Comparison of ENCODE assay signal across 33 mouse cellular contexts in the genomic region with DNA sequence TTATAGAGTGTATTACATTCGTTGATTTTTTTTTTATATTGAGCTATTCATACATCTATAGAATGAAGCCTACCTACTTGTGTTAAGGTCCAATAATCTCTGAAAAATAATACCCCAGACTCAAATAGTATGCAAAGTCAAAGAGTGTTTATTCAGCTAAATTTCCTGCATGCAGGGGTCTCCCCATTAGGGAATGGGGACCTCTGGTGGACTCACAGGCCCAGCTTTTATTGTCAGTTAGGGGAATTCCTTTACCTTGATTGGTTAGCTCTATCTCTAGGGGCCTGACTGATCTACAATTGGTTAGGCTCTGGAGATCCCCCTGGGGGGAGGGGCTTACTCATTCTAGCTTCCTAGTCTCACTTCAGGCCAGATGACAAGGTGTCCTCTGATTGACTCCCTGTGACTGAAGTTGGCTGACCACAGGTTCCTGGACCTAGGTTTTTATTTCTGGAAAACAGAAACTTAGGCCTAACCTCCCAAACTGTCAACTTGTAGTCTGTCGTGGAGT. TPM values are rescaled to one million over a fixed set of nuclear protein-coding genes. Genes with fewer than 3 reads are reported as not detected.
A peak's percentile ranks its signal among the peaks of the same experiment; 100 is the strongest.
DNase-seq lines count a peak whose midpoint lies in the region; ATAC-seq and TF ChIP-seq lines count a peak whose summit lies in the region.
"Had no signal": no experiment of that assay in that cellular context is flagged by ENCODE, and none has a peak within 500 bp of the region (broad histone marks: within the 10 kb centered on the region; RNA-seq: fewer than 3 reads in every experiment).

No protein-coding gene starts in this region.

- no peak overlapping the region for H3K4me3 ChIP-seq in heart, embryonic 15.5 days
- no peak overlapping the region for H3K4me3 ChIP-seq in CH12.LX (replicated peaks in 1 of 3; ENCODE audit: low read depth in 2 of 3, low read length in 2 of 3, poor library complexity in 1 of 3)
- H3K4me3 ChIP-seq in thymus, adult 2 months (ENCODE audit: control insufficient read depth, insufficient read depth, low read length), result no peak overlapping the region
- H3K4me3 ChIP-seq: forebrain, embryonic 13.5 days; hindbrain, embryonic 12.5 days; limb, embryonic 13.5 days; lung, embryonic 15.5 days; midbrain, embryonic 10.5 days had no signal

- H3K4me1 ChIP-seq in heart, embryonic 15.5 days (replicated peaks), result no peaks in the 10 kb centered on the region; the same call in 1 of the 2 replicates
- H3K4me1 ChIP-seq in CH12.LX (ENCODE audit: control insufficient read depth in 1 of 2, insufficient read depth in 2 of 2), result peaks cover 2 to 41% of the 10 kb centered on the region in 2 experiments; a peak in 3 of 4 replicates
- no peaks in the 10 kb centered on the region for H3K4me1 ChIP-seq in thymus, adult 2 months (replicated peaks; ENCODE audit: control insufficient read depth, insufficient read depth, low read length)
- H3K4me1 ChIP-seq: forebrain, embryonic 13.5 days; hindbrain, embryonic 12.5 days; limb, embryonic 13.5 days; lung, embryonic 15.5 days; midbrain, embryonic 10.5 days had no signal

- intact Hi-C loops in heart, postnatal 25 days (cut with DNase I), result no loop called here

- no peaks in the 10 kb centered on the region for H3K27me3 ChIP-seq in heart, embryonic 15.5 days
- no peaks in the 10 kb centered on the region for H3K27me3 ChIP-seq in CH12.LX (replicated peaks)
- H3K27me3 ChIP-seq in thymus, adult 2 months (ENCODE audit: control insufficient read depth, insufficient read depth, low read length), result no peaks in the 10 kb centered on the region
- H3K27me3 ChIP-seq: forebrain, embryonic 13.5 days; hindbrain, embryonic 12.5 days; limb, embryonic 13.5 days; lung, embryonic 15.5 days had no signal

- H3K9ac ChIP-seq in heart, embryonic 15.5 days, result no peak overlapping the region
- H3K9ac ChIP-seq in CH12.LX (ENCODE audit: insufficient read depth, low read depth), result no peak overlapping the region
- H3K9ac ChIP-seq: forebrain, embryonic 13.5 days; hindbrain, embryonic 12.5 days; limb, embryonic 13.5 days; lung, embryonic 15.5 days had no signal

- H3K4me2 ChIP-seq in heart, embryonic 15.5 days, result no peak overlapping the region
- peak overlapping the region; percentile 22; the same call in 1 of the 2 replicates for H3K4me2 ChIP-seq in CH12.LX (ENCODE audit: insufficient read depth, low read depth, poor library complexity, severe bottlenecking)
- H3K4me2 ChIP-seq: forebrain, embryonic 13.5 days; hindbrain, embryonic 12.5 days; limb, embryonic 13.5 days; liver, embryonic 11.5 days; lung, embryonic 15.5 days had no signal

- peak in 1 of 2 experiments; percentile 59; a peak in 3 of 4 replicates for TF ChIP-seq CTCF in CH12.LX (conservative IDR thresholded peaks at IDR 0.05 in 1 of 2, IDR thresholded peaks at IDR 0.05 in 1 of 2; ENCODE audit: low read depth in 2 of 2, low read length in 2 of 2)
- no peak for TF ChIP-seq CTCF in thymus, adult 2 months (IDR thresholded peaks at IDR 0.05; ENCODE audit: borderline replicate concordance, control insufficient read depth, extremely low read depth, insufficient read depth, low read length, poor library complexity)

- no peak; the same call in 1 of the 2 replicates for ATAC-seq in heart, embryonic 15.5 days (replicated peaks; ENCODE audit: insufficient number of reproducible peaks, insufficient read depth, low FRiP score, low read depth)
- no peak for ATAC-seq in activated CD4-positive, CD25-positive, alpha-beta regulatory T cell, adult 4 months
- ATAC-seq: forebrain, embryonic 13.5 days; intestine, embryonic 16.5 days; midbrain, embryonic 16.5 days had no signal

- no peak for DNase-seq in heart, postnatal 25 days (ENCODE audit: low spot score)
- DNase-seq in 416B (ENCODE audit: low read depth) (peak; percentile 5), CH12.LX (ENCODE audit: extremely low read depth) (peak; percentile 83), WW6 (ENCODE audit: low read depth, low spot score) (peak; percentile 1)
- DNase-seq in thymus, adult 2 months, result no peak
- DNase-seq: adrenal gland, postnatal 10 days; cerebellum, adult 8-10 months; cerebellum, postnatal 25 days; gastrocnemius, postnatal 14 days; kidney, adult 8-10 months; kidney, postnatal 4 days; spleen, adult 18-20 months; thymus, adult 18-20 months; thymus, postnatal 36 days had no signal

- H3K9me3 ChIP-seq in heart, embryonic 15.5 days (replicated peaks), result no peaks in the 10 kb centered on the region
- no peaks in the 10 kb centered on the region for H3K9me3 ChIP-seq in CH12.LX (replicated peaks; ENCODE audit: low read length)
- H3K9me3 ChIP-seq: forebrain, embryonic 13.5 days; hindbrain, embryonic 12.5 days; limb, embryonic 13.5 days; lung, embryonic 15.5 days; midbrain, embryonic 10.5 days had no signal

- no peaks in the 10 kb centered on the region for H3K36me3 ChIP-seq in heart, embryonic 15.5 days
- no peaks in the 10 kb centered on the region for H3K36me3 ChIP-seq in CH12.LX (replicated peaks in 1 of 2; ENCODE audit: control insufficient read depth in 1 of 2, insufficient read depth in 1 of 2, low read length in 1 of 2)
- H3K36me3 ChIP-seq in thymus, adult 2 months (ENCODE audit: control insufficient read depth, insufficient read depth, low read length), result no peaks in the 10 kb centered on the region
- H3K36me3 ChIP-seq: hindbrain, embryonic 12.5 days; limb, embryonic 13.5 days; lung, embryonic 15.5 days; midbrain, embryonic 10.5 days had no signal

- 0 out of 2 replicates have a peak, but pooled peaks have one; percentile 16 for TF ChIP-seq EP300 in CH12.LX (IDR thresholded peaks at IDR 0.05; ENCODE audit: low read length)

- TF ChIP-seq POLR2A in CH12.LX (IDR thresholded peaks at IDR 0.05; ENCODE audit: low read depth, low read length), result no peak
- TF ChIP-seq POLR2A in thymus, adult 2 months (IDR thresholded peaks at IDR 0.05; ENCODE audit: control insufficient read depth, extremely low read depth, insufficient read depth, low read length, poor library complexity), result no peak

- in situ Hi-C loops in CH12.LX (cut with MboI; ENCODE audit: low pct_ligation_motif_present, low pct_unique_long_range_greater_than_20kb, low sequenced_read_pairs), result no loop called here

- dilution Hi-C loops in CH12.LX (cut with MboI; ENCODE audit: extremely low pct_ligation_motif_present, extremely low pct_unique_long_range_greater_than_20kb, low sequenced_read_pairs), result no loop called here

- 47% methylated on average over 2 of the region's 2 CpGs for WGBS in heart, embryonic 15.5 days
- 90% methylated on average over 2 of the region's 2 CpGs for WGBS in thymus, adult 2 months

- no peaks in the 10 kb centered on the region for H3K79me2 ChIP-seq in CH12.LX (replicated peaks; ENCODE audit: control insufficient read depth, extremely low read depth, insufficient read depth, poor library complexity, severe bottlenecking)

- H3K27ac ChIP-seq in heart, embryonic 15.5 days, result peak overlapping the region; percentile 56; the same call in 1 of the 2 replicates
- no peak overlapping the region for H3K27ac ChIP-seq in CH12.LX (ENCODE audit: insufficient read depth, low read depth)
- H3K27ac ChIP-seq in thymus, adult 2 months (ENCODE audit: control insufficient read depth, insufficient read depth, low read length), result no peak overlapping the region
- H3K27ac ChIP-seq: forebrain, embryonic 13.5 days; hindbrain, embryonic 12.5 days; kidney, postnatal 0 days; limb, embryonic 13.5 days; lung, embryonic 15.5 days; midbrain, embryonic 10.5 days; stomach, postnatal 0 days had no signal

- TF ChIP-seq RAD21 in CH12.LX (IDR thresholded peaks at IDR 0.05; ENCODE audit: low read depth, low read length), result peak; percentile 53

TF ChIP-seq in CH12.LX, 34 proteins besides CTCF, POLR2A, EP300 and RAD21:
- TF ChIP-seq MEF2A (IDR thresholded peaks at IDR 0.05; ENCODE audit: borderline replicate concordance, low read depth, low read length), result peak; percentile 54; the same call in 1 of the 2 replicates
- no peak; the same call in 1 of the 2 replicates for TF ChIP-seq ETS1 (conservative IDR thresholded peaks at IDR 0.05; ENCODE audit: low read depth, low read length)
- no peak for TF ChIP-seq TBP (conservative IDR thresholded peaks at IDR 0.05; ENCODE audit: low read depth, low read length)
- TF ChIP-seq SMC3 (IDR thresholded peaks at IDR 0.05; ENCODE audit: low read depth, low read length), result peak; percentile 53
- peak; percentile 45 for TF ChIP-seq ELF1 (IDR thresholded peaks at IDR 0.05; ENCODE audit: low read depth, low read length)
- 0 out of 2 replicates have a peak, but pooled peaks have one; percentile 19 for TF ChIP-seq TCF12 (IDR thresholded peaks at IDR 0.05; ENCODE audit: low read depth, low read length)
- TF ChIP-seq MAFK (IDR thresholded peaks at IDR 0.05; ENCODE audit: insufficient replicate concordance, low read length), result peak; percentile 61; the same call in 1 of the 2 replicates
- TF ChIP-seq HCFC1 (IDR thresholded peaks at IDR 0.05; ENCODE audit: low read depth, low read length), result peak; percentile 15; the same call in 1 of the 2 replicates

RNA-seq across cellular contexts. Expression of a gene that starts 28.8 kb away (rescaled TPM):
- polyA plus RNA-seq in heart, embryonic 15.5 days (2015; fragmentation: Nextera tagmentation; extraction: Ambion mirVana), result 0.21 and 0.22 TPM in 2 replicates
- not detected for total RNA-seq in heart, postnatal 25 days (2021)
- total RNA-seq in CH12.LX (2012; rRNA removed) (0.04 TPM in 2 replicates), CH12.LX (2014; rRNA removed) (0.07 and 0.08 TPM in 2 replicates)
- 0.11 and 0.31 TPM in 2 replicates for polyA plus RNA-seq in CH12.LX (2012; ENCODE audit: insufficient read length, low read depth)
- polyA plus RNA-seq in thymus, adult 2 months (2012; rRNA removed), result 0.04 TPM in 1 of 2 replicates, not detected in the other
- polyA plus RNA-seq in activated CD4-positive, CD25-positive, alpha-beta regulatory T cell, adult 4 months (2017; shearing (Covaris generic)), result under 1 TPM in 1 of 2 experiments, not detected in 1; 0.09 TPM
- total RNA-seq: adrenal gland, postnatal 10 days; gastrocnemius, postnatal 14 days; granulocyte monocyte progenitor cell, adult 5-6 weeks; megakaryocyte progenitor cell, adult 5-6 weeks; neutrophil, adult 5-6 weeks had no signal
- polyA plus RNA-seq: C2C12; embryonic facial prominence, embryonic 11.5 days; limb, embryonic 13.5 days; liver, embryonic 11.5 days; liver, embryonic 16.5 days; neural tube, embryonic 11.5 days; stomach, postnatal 0 days had no signal

RNA-seq across cellular contexts. Expression of a gene that starts 29.5 kb away (rescaled TPM):
- 53.7 and 56.7 TPM in 2 replicates for polyA plus RNA-seq in heart, embryonic 15.5 days (2015; fragmentation: Nextera tagmentation; extraction: Ambion mirVana)
- 10 to 100 TPM; 23.1 to 23.4 TPM for total RNA-seq in heart, postnatal 25 days (2021)
- 22.6 and 24.4 TPM in 2 replicates for total RNA-seq in CH12.LX (2012; rRNA removed)
- 35.4 and 38.4 TPM in 2 replicates for total RNA-seq in CH12.LX (2014; rRNA removed)
- polyA plus RNA-seq in CH12.LX (2012; ENCODE audit: insufficient read length, low read depth), result 39.2 and 39.6 TPM in 2 replicates
- polyA plus RNA-seq in thymus, adult 2 months (2012; rRNA removed), result 17.0 and 17.1 TPM in 2 replicates
- polyA plus RNA-seq in activated CD4-positive, CD25-positive, alpha-beta regulatory T cell, adult 4 months (2017; shearing (Covaris generic)), result 10 to 100 TPM in 1 of 2 experiments, 1 to 10 TPM in 1; 9.9 to 13.1 TPM

Comparison
In these comparisons a context has a peak if more than half of its experiments do, and no peak if none do; other contexts are left out.
1. DNase-seq: peak in 416B (single experiment), CH12.LX (single experiment) and WW6 (single experiment); none in heart, postnatal 25 days (single experiment) and thymus, adult 2 months (single experiment).